Mouse (Mus musculus): ENCODE results near the gene Cdk5rap3. TPM values are rescaled to one million over a fixed set of nuclear protein-coding genes. Genes with fewer than 3 reads are reported as not detected.

Gene Cdk5rap3
- total RNA-seq, 1 experiment from 2014 or later: 62.8 TPM

GRCm38 (mm10) chr11:96859635-96860034 lies 56.7 kb downstream of the Cdk5rap3 start:
- DNase-seq: no peak

GRCm38 (mm10) chr11:96857446-96857845 lies 58.9 kb downstream of the Cdk5rap3 start:
- no peak for DNase-seq

Other genes with a start within 250 kb of the Cdk5rap3 start
- 32.1 and 34.6 TPM in 2 replicates for gene Snx11, start 138.9 kb downstream of the Cdk5rap3 start, total RNA-seq (2021)
- 78.9 and 98.0 TPM in 2 replicates for gene Cbx1, start 127.4 kb downstream of the Cdk5rap3 start, total RNA-seq (2021)
- gene Nfe2l1, start 86.5 kb downstream of the Cdk5rap3 start, total RNA-seq (2021): 492 and 601 TPM in 2 replicates
- 58.0 and 59.0 TPM in 2 replicates for gene Copz2, start 66.6 kb downstream of the Cdk5rap3 start, total RNA-seq (2021)
- 0.27 and 0.76 TPM in 2 replicates for gene Prr15l, start 11.6 kb upstream of the Cdk5rap3 start, total RNA-seq (2021)
- gene Pnpo, start 27.5 kb upstream of the Cdk5rap3 start, total RNA-seq (2021): 32.0 and 36.3 TPM in 2 replicates
- gene Sp2, start 66.5 kb upstream of the Cdk5rap3 start, total RNA-seq (2021): 18.2 and 18.8 TPM in 2 replicates
- 0.33 and 0.39 TPM in 2 replicates for gene Sp6, start 96.9 kb upstream of the Cdk5rap3 start, total RNA-seq (2021)
- 12.8 and 22.7 TPM in 2 replicates for gene Scrn2, start 113.4 kb upstream of the Cdk5rap3 start, total RNA-seq (2021)
- 1.0 and 1.4 TPM in 2 replicates for gene Lrrc46, start 124.9 kb upstream of the Cdk5rap3 start, total RNA-seq (2021)
- 117 and 129 TPM in 2 replicates for gene Mrpl10, start 125.1 kb upstream of the Cdk5rap3 start, total RNA-seq (2021)
- 18.9 TPM in 2 replicates for gene Osbpl7, start 134.1 kb upstream of the Cdk5rap3 start, total RNA-seq (2021)
- 0.39 TPM in 1 of 2 replicates, not detected in the other for gene Tbx21, start 198.8 kb upstream of the Cdk5rap3 start, total RNA-seq (2021)
- gene Tbkbp1, start 235.0 kb upstream of the Cdk5rap3 start, total RNA-seq (2021): 11.1 and 12.7 TPM in 2 replicates